Mouse (Mus musculus): Measurements from ENCODE around the gene Dab1.

GRCm38 (mm10) chr4:104044634-104045033, 425.5 kb downstream of the Dab1 start:
- TF ChIP-seq CTCF (IDR thresholded peaks at IDR 0.05; ENCODE audit: low read depth) (no peak), EP300 (IDR thresholded peaks at IDR 0.05; ENCODE audit: low read depth) (no peak)
